Mouse (Mus musculus) forebrain, embryonic 12.5 days (tissue): ENCODE measurements at regions not wholly inside any gene's neighbourhood (a gene's known extent, or its start where the extent isn't known, plus 50 kb on each side); places are given as distances from the start of the nearest gene placed in this dataset.

Source experiments
- ATAC-seq: fragments of 200-750 bp; cut with Nextera tagmentation; 2 replicates; pipeline ENCODE4 v1.8.0; 2017; ENCODE audit warnings: moderate TSS enrichment; ENCODE audit not compliant: low FRiP score
- H3K27ac ChIP-seq: fragments of 300-500 bp; sonication (generic); 2 replicates; pipeline ENCODE4 v1.5.1; 2016; ENCODE audit warnings: mild to moderate bottlenecking
- H3K27me3 ChIP-seq: fragments of 300-500 bp; sonication (generic); 2 replicates; pipeline ENCODE4 v1.6.1; 2016; ENCODE audit warnings: mild to moderate bottlenecking
- H3K36me3 ChIP-seq: fragments of 300-500 bp; sonication (generic); replicated peaks from 2 replicates; pipeline ENCODE4 v1.6.1; 2016; ENCODE audit warnings: mild to moderate bottlenecking
- H3K4me1 ChIP-seq: fragments of 300-500 bp; sonication (generic); 2 replicates; pipeline ENCODE4 v1.6.1; 2016
- H3K4me2 ChIP-seq: fragments of 300-500 bp; sonication (generic); 2 replicates; pipeline ENCODE4 v1.6.1; 2016; ENCODE audit warnings: mild to moderate bottlenecking, moderate library complexity
- H3K4me3 ChIP-seq: fragments of 300-500 bp; sonication (generic); replicated peaks from 2 replicates; pipeline ENCODE4 v1.5.1; 2016; ENCODE audit warnings: mild to moderate bottlenecking
- H3K9ac ChIP-seq: fragments of 300-500 bp; sonication (generic); 2 replicates; pipeline ENCODE4 v1.6.1; 2016; ENCODE audit warnings: mild to moderate bottlenecking
- H3K9me3 ChIP-seq: fragments of 300-500 bp; sonication (generic); 2 replicates; pipeline ENCODE4 v1.6.1; 2016
- WGBS: fragments of 180-500 bp; shearing (Covaris S2); methylation state at CpG from one replicate; pipeline ENCODE4 v1.1.7; 2016; 5-methylcytosine and 5-hydroxymethylcytosine counted together

GRCm38 (mm10) chr7:74667106-74667505, 112.5 kb upstream of the Slco3a1 start:
- Histone ChIP-seq H3K4me3 (no peak overlapping the region), H3K4me1 (no peaks in the 10 kb centered on the region), H3K27me3 (no peaks in the 10 kb centered on the region), H3K36me3 (no peaks in the 10 kb centered on the region), H3K9me3 (no peaks in the 10 kb centered on the region), H3K27ac (no peak overlapping the region), H3K9ac (no peak overlapping the region), H3K4me2 (no peak overlapping the region)
- 62% methylated on average over 3 of the region's 3 CpGs for WGBS
- no peak for ATAC-seq

GRCm38 (mm10) chr7:74663820-74664219, 109.2 kb upstream of the Slco3a1 start:
- H3K4me3 ChIP-seq: no peak overlapping the region
- no peak overlapping the region for H3K27ac ChIP-seq
- H3K4me2 ChIP-seq: no peak overlapping the region
- H3K4me1 ChIP-seq: no peaks in the 10 kb centered on the region
- no peaks in the 10 kb centered on the region for H3K36me3 ChIP-seq
- 94% methylated on average over 1 of the region's 1 CpGs for WGBS
- no peak overlapping the region for H3K9ac ChIP-seq
- ATAC-seq: no peak
- H3K27me3 ChIP-seq: no peaks in the 10 kb centered on the region
- no peaks in the 10 kb centered on the region for H3K9me3 ChIP-seq

GRCm38 (mm10) chr7:74647310-74647709, 92.7 kb upstream of the Slco3a1 start:
- ATAC-seq: no peak
- WGBS: 72% methylated on average over 2 of the region's 2 CpGs

GRCm38 (mm10) chr7:74640171-74640570, 85.6 kb upstream of the Slco3a1 start:
- ATAC-seq: no peak
- Histone ChIP-seq H3K9ac (no peak overlapping the region), H3K27me3 (no peaks in the 10 kb centered on the region), H3K36me3 (no peaks in the 10 kb centered on the region), H3K27ac (no peak overlapping the region), H3K4me1 (no peaks in the 10 kb centered on the region), H3K4me3 (no peak overlapping the region), H3K4me2 (no peak overlapping the region), H3K9me3 (no peaks in the 10 kb centered on the region)
- WGBS: 88% methylated on average over 4 of the region's 4 CpGs

More at GRCm38 (mm10) chr7:74647310-74647709, 92.7 kb upstream of the Slco3a1 start:
- no peak overlapping the region for H3K4me2 ChIP-seq
- no peak overlapping the region for H3K27ac ChIP-seq
- no peak overlapping the region for H3K4me3 ChIP-seq
- H3K9ac ChIP-seq: no peak overlapping the region
- H3K27me3 ChIP-seq: no peaks in the 10 kb centered on the region
- H3K4me1 ChIP-seq: no peaks in the 10 kb centered on the region
- H3K36me3 ChIP-seq: no peaks in the 10 kb centered on the region
- no peaks in the 10 kb centered on the region for H3K9me3 ChIP-seq

- Histone ChIP-seq H3K4me1 (no peaks in the 10 kb centered on the region), H3K4me3 (no peak overlapping the region), H3K4me2 (no peak overlapping the region), H3K27ac (no peak overlapping the region), H3K27me3 (no peaks in the 10 kb centered on the region), H3K9ac (no peak overlapping the region), H3K9me3 (no peaks in the 10 kb centered on the region), H3K36me3 (no peaks in the 10 kb centered on the region)
- no peak for ATAC-seq
- WGBS: 90% methylated on average over 8 of the region's 8 CpGs
These were observed 77.6 kb upstream of the Slco3a1 start for GRCm38 (mm10) chr7:74632217-74632616.

GRCm38 (mm10) chr7:74628799-74629468, 74.4 kb upstream of the Slco3a1 start:
- Histone ChIP-seq H3K9me3 (no peaks in the 10 kb centered on the region), H3K36me3 (no peaks in the 10 kb centered on the region), H3K4me1 (no peaks in the 10 kb centered on the region), H3K27me3 (no peaks in the 10 kb centered on the region), H3K9ac (no peak overlapping the region), H3K4me3 (no peak overlapping the region), H3K4me2 (no peak overlapping the region), H3K27ac (no peak overlapping the region)
- WGBS: 86% methylated on average over 6 of the region's 6 CpGs
- ATAC-seq: no peak
